In the genomic region with DNA sequence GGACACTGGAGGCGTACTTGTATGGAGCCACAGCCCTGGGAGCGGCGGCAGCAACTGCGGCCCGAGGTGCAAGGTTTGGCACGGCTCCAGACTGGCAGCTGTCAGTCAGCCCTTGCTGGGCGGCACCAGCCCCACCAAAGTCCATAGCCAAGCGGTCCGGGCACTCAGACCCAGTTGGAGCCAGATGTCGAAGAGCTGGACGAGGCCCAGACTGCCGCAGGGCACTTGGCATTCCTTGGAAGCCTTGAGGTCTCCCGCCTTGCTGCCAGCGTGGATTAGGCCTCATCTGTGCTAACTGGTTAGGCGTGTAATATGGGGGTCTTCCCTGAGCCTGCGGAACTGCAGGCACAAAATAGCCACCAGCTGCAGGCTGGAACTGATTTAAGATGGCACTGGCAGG, we compare ENCODE assay signal across 8 mouse cellular contexts.
DNase-seq lines count a peak whose midpoint lies in the region; ATAC-seq and TF ChIP-seq lines count a peak whose summit lies in the region.
"Not testable (repeated sequence)": the region's sequence is repeated elsewhere in the genome, so short reads cannot be mapped to it uniquely, and the experiment has no call there.

No protein-coding gene starts in this region.

- not testable (repeated sequence) for H3K36me3 ChIP-seq in E14TG2a.4 (ENCODE audit: insufficient read depth, low read length); heart, embryonic 15.5 days; hindbrain, embryonic 16.5 days (ENCODE audit: control insufficient read depth, insufficient read depth, low read length); limb, embryonic 14.5 days (ENCODE audit: control insufficient read depth, insufficient read depth, low read length)

- H3K9ac ChIP-seq in heart, embryonic 15.5 days; hindbrain, embryonic 16.5 days (ENCODE audit: low read depth, low read length); limb, embryonic 14.5 days (ENCODE audit: low read depth, low read length, severe bottlenecking): not testable (repeated sequence)

- 13% methylated on average over 16 of the region's 16 CpGs for WGBS in cerebellum, adult 2 months
- 52% methylated on average over 16 of the region's 16 CpGs for WGBS in heart, embryonic 15.5 days
- 72% methylated on average over 14 of the region's 16 CpGs for WGBS in hindbrain, embryonic 16.5 days
- WGBS in limb, embryonic 14.5 days: 69% methylated on average over 11 of the region's 16 CpGs

- intact Hi-C loops in gastrocnemius, postnatal 14 days (cut with DNase I; ENCODE audit: low total_unique reads): not testable (repeated sequence)

- peak; percentile 12 for DNase-seq in R1 (ENCODE audit: low read depth, low spot score)
- peak; percentile 4 to 7 for DNase-seq in cerebellum, adult 2 months
- DNase-seq in cerebellum, postnatal 36 days: peak; percentile 3 to 7
- DNase-seq in gastrocnemius, postnatal 14 days: peak; percentile 14
- peak; percentile 5 for DNase-seq in limb, embryonic 14.5 days (ENCODE audit: low spot score)

- H3K4me3 ChIP-seq in E14TG2a.4 (replicated peaks; ENCODE audit: low read length): peak overlapping the region; percentile 48
- not testable (repeated sequence) for H3K4me3 ChIP-seq in cerebellum, adult 2 months (replicated peaks; ENCODE audit: insufficient read depth, low read depth, low read length); heart, embryonic 15.5 days; hindbrain, embryonic 16.5 days (ENCODE audit: low read length); limb, embryonic 14.5 days (replicated peaks; ENCODE audit: low read length)

- H3K4me1 ChIP-seq in E14TG2a.4 (replicated peaks; ENCODE audit: low read depth, low read length); cerebellum, adult 2 months (ENCODE audit: control insufficient read depth, insufficient read depth, low read length); heart, embryonic 15.5 days (replicated peaks); hindbrain, embryonic 16.5 days (ENCODE audit: control insufficient read depth, insufficient read depth, low read depth, low read length); limb, embryonic 14.5 days (ENCODE audit: control insufficient read depth, insufficient read depth, low read length): not testable (repeated sequence)

- not testable (repeated sequence) for ATAC-seq in heart, embryonic 15.5 days (replicated peaks; ENCODE audit: insufficient number of reproducible peaks, insufficient read depth, low FRiP score, low read depth); limb, embryonic 14.5 days (ENCODE audit: low FRiP score, low read depth)
- ATAC-seq in hindbrain, embryonic 16.5 days: peak; percentile 83; the same call in 1 of the 2 replicates

- peak overlapping the region; percentile 45 for H3K4me2 ChIP-seq in heart, embryonic 15.5 days
- not testable (repeated sequence) for H3K4me2 ChIP-seq in hindbrain, embryonic 16.5 days (ENCODE audit: low read length); limb, embryonic 14.5 days (replicated peaks; ENCODE audit: low read depth, low read length, severe bottlenecking)

- not testable (repeated sequence) for TF ChIP-seq CTCF in E14TG2a.4 (conservative IDR thresholded peaks at IDR 0.05; ENCODE audit: low read length); cerebellum, adult 2 months (IDR thresholded peaks at IDR 0.05; ENCODE audit: borderline replicate concordance, insufficient read depth, low read depth, low read length)

- not testable (repeated sequence) for H3K27ac ChIP-seq in cerebellum, adult 2 months (ENCODE audit: insufficient read depth, low read length); heart, embryonic 15.5 days; hindbrain, embryonic 16.5 days (ENCODE audit: low read depth, low read length); limb, embryonic 14.5 days (replicated peaks; ENCODE audit: low read depth, low read length)

- TF ChIP-seq POLR2A in cerebellum, adult 2 months (IDR thresholded peaks at IDR 0.05; ENCODE audit: borderline replicate concordance, insufficient read depth, low read length); limb, embryonic 14.5 days (IDR thresholded peaks at IDR 0.05; ENCODE audit: borderline replicate concordance, extremely low read depth, insufficient read depth, insufficient read length): not testable (repeated sequence)

- H3K9me3 ChIP-seq in E14TG2a.4 (ENCODE audit: low read length): peaks cover 23% of the 10 kb centered on the region
- not testable (repeated sequence) for H3K9me3 ChIP-seq in heart, embryonic 15.5 days (replicated peaks); hindbrain, embryonic 16.5 days (ENCODE audit: control insufficient read depth, low read length); limb, embryonic 14.5 days (ENCODE audit: control insufficient read depth, low read length)

- not testable (repeated sequence) for H3K27me3 ChIP-seq in E14TG2a.4 (ENCODE audit: insufficient read depth, low read length); cerebellum, adult 2 months (ENCODE audit: control insufficient read depth, insufficient read depth, low read length); heart, embryonic 15.5 days; hindbrain, embryonic 16.5 days (replicated peaks; ENCODE audit: control insufficient read depth, insufficient read depth, low read length); limb, embryonic 14.5 days (ENCODE audit: control insufficient read depth, insufficient read depth, low read length)
